12 mouse cellular contexts compared by ENCODE assay signal in the genomic region with DNA sequence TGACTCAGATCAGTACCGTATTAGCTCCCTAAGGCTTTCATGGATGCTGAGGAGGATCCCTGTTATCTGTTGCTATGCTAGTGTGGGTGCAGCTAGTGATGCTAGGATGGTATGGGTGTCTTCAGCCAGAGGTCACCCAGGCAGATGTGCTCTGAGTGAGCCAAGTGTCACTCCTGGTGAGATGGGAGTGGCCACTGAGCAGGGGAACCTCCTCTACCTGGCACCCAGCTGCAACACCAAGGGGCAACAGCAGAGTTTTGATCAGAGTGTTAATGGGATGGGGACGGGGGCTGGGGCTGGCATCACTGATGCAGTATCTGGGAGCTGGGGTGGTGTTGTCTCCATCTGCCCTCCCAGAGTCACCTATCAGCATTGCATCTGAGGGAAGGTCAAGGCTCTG.
A peak's percentile ranks its signal among the peaks of the same experiment; 100 is the strongest.
DNase-seq lines count a peak whose midpoint lies in the region; ATAC-seq lines count a peak whose summit lies in the region.
"Had no signal": no experiment of that assay in that cellular context is flagged by ENCODE, and none has a peak within 500 bp of the region (broad histone marks: within the 10 kb centered on the region; RNA-seq: fewer than 3 reads in every experiment).

No protein-coding gene starts in this region.

- no peak overlapping the region for H3K4me3 ChIP-seq in intestine, embryonic 16.5 days (ENCODE audit: low read length)
- H3K4me3 ChIP-seq in intestine, embryonic 15.5 days (replicated peaks), result no peak overlapping the region
- H3K4me3 ChIP-seq in forebrain, embryonic 12.5 days (replicated peaks), result no peak overlapping the region
- no peak overlapping the region for H3K4me3 ChIP-seq in hindbrain, embryonic 12.5 days
- no peak overlapping the region for H3K4me3 ChIP-seq in midbrain, embryonic 15.5 days

- no peak for DNase-seq in gastrocnemius, adult 18-20 months (ENCODE audit: low spot score)
- DNase-seq in adipocyte (ENCODE audit: low spot score), result no peak
- DNase-seq: adrenal gland, postnatal 36 days; cerebellum, adult 2 months; lung, postnatal 10 days had no signal

- 0 out of 2 replicates have a peak overlapping the region, but pooled peaks have one; percentile 62 for H3K27ac ChIP-seq in intestine, embryonic 16.5 days (ENCODE audit: low read length)
- no peak overlapping the region for H3K27ac ChIP-seq in intestine, embryonic 15.5 days
- H3K27ac ChIP-seq in forebrain, embryonic 12.5 days, result peak overlapping the region; percentile 91; the same call in 1 of the 2 replicates
- H3K27ac ChIP-seq in hindbrain, embryonic 12.5 days, result peak overlapping the region; percentile 96
- H3K27ac ChIP-seq in midbrain, embryonic 15.5 days, result peak overlapping the region; percentile 95

- H3K9ac ChIP-seq in intestine, embryonic 16.5 days (ENCODE audit: low read depth, low read length), result no peak overlapping the region
- no peak overlapping the region for H3K9ac ChIP-seq in intestine, embryonic 15.5 days
- H3K9ac ChIP-seq in forebrain, embryonic 12.5 days, result no peak overlapping the region
- no peak overlapping the region for H3K9ac ChIP-seq in hindbrain, embryonic 12.5 days
- H3K9ac ChIP-seq in midbrain, embryonic 15.5 days, result no peak overlapping the region

- H3K4me1 ChIP-seq in intestine, embryonic 16.5 days (ENCODE audit: control insufficient read depth, insufficient read depth, low read length), result peaks cover 21% of the 10 kb centered on the region
- H3K4me1 ChIP-seq in intestine, embryonic 15.5 days (replicated peaks), result peaks cover 20% of the 10 kb centered on the region
- H3K4me1 ChIP-seq in forebrain, embryonic 12.5 days, result peaks cover 23% of the 10 kb centered on the region
- peaks cover 33% of the 10 kb centered on the region for H3K4me1 ChIP-seq in hindbrain, embryonic 12.5 days
- peaks cover 30% of the 10 kb centered on the region for H3K4me1 ChIP-seq in midbrain, embryonic 15.5 days

- no peak for ATAC-seq in intestine, embryonic 16.5 days
- ATAC-seq in intestine, embryonic 15.5 days, result no peak
- ATAC-seq in forebrain, embryonic 12.5 days (ENCODE audit: low FRiP score), result no peak
- ATAC-seq in hindbrain, embryonic 12.5 days (ENCODE audit: low FRiP score), result no peak; the same call in 1 of the 2 replicates
- ATAC-seq in midbrain, embryonic 15.5 days (replicated peaks), result peak; percentile 34; the same call in 1 of the 2 replicates

- no peaks in the 10 kb centered on the region for H3K9me3 ChIP-seq in intestine, embryonic 16.5 days (ENCODE audit: control insufficient read depth, low read length)
- no peaks in the 10 kb centered on the region for H3K9me3 ChIP-seq in intestine, embryonic 15.5 days
- H3K9me3 ChIP-seq in forebrain, embryonic 12.5 days, result peaks cover 5% of the 10 kb centered on the region; the same call in 1 of the 2 replicates
- H3K9me3 ChIP-seq in hindbrain, embryonic 12.5 days (replicated peaks), result peaks cover 17% of the 10 kb centered on the region
- H3K9me3 ChIP-seq in midbrain, embryonic 15.5 days, result peaks cover 5% of the 10 kb centered on the region; the same call in 1 of the 2 replicates

- H3K36me3 ChIP-seq in intestine, embryonic 16.5 days (ENCODE audit: control insufficient read depth, insufficient read depth, low read length), result no peaks in the 10 kb centered on the region
- no peaks in the 10 kb centered on the region for H3K36me3 ChIP-seq in intestine, embryonic 15.5 days
- H3K36me3 ChIP-seq in forebrain, embryonic 12.5 days (replicated peaks), result no peaks in the 10 kb centered on the region
- H3K36me3 ChIP-seq in hindbrain, embryonic 12.5 days, result no peaks in the 10 kb centered on the region
- no peaks in the 10 kb centered on the region for H3K36me3 ChIP-seq in midbrain, embryonic 15.5 days (replicated peaks)
- H3K36me3 ChIP-seq: embryonic facial prominence, embryonic 13.5 days; limb, embryonic 13.5 days had no signal

- no peak overlapping the region for H3K4me2 ChIP-seq in intestine, embryonic 16.5 days (ENCODE audit: low read depth, low read length)
- no peak overlapping the region for H3K4me2 ChIP-seq in intestine, embryonic 15.5 days (replicated peaks)
- no peak overlapping the region for H3K4me2 ChIP-seq in forebrain, embryonic 12.5 days
- no peak overlapping the region for H3K4me2 ChIP-seq in hindbrain, embryonic 12.5 days (replicated peaks)
- no peak overlapping the region for H3K4me2 ChIP-seq in midbrain, embryonic 15.5 days

- H3K27me3 ChIP-seq in intestine, embryonic 16.5 days (replicated peaks; ENCODE audit: control insufficient read depth, insufficient read depth, low read length), result peaks cover 2% of the 10 kb centered on the region; the same call in 1 of the 2 replicates
- no peaks in the 10 kb centered on the region for H3K27me3 ChIP-seq in intestine, embryonic 15.5 days (replicated peaks)
- H3K27me3 ChIP-seq in forebrain, embryonic 12.5 days, result peaks cover 12% of the 10 kb centered on the region; the same call in 1 of the 2 replicates
- H3K27me3 ChIP-seq in hindbrain, embryonic 12.5 days, result no peaks in the 10 kb centered on the region
- no peaks in the 10 kb centered on the region for H3K27me3 ChIP-seq in midbrain, embryonic 15.5 days (replicated peaks)
- H3K27me3 ChIP-seq: embryonic facial prominence, embryonic 13.5 days had no signal

- WGBS in intestine, embryonic 16.5 days, result 82% methylated on average over 2 of the region's 2 CpGs
- 91% methylated on average over 2 of the region's 2 CpGs for WGBS in intestine, embryonic 15.5 days
- 91% methylated on average over 2 of the region's 2 CpGs for WGBS in forebrain, embryonic 12.5 days
- WGBS in hindbrain, embryonic 12.5 days, result 79% methylated on average over 2 of the region's 2 CpGs
- 73% methylated on average over 2 of the region's 2 CpGs for WGBS in midbrain, embryonic 15.5 days
